Mouse (Mus musculus) embryo, embryonic 11 days (tissue): ENCODE data around the gene Ppp2r1b.

Source experiments
- DNase-seq: peaks from one replicate; pipeline ENCODE4 v3.0.0-alpha.2; 2015

Ppp2r1b gene

DNA sequence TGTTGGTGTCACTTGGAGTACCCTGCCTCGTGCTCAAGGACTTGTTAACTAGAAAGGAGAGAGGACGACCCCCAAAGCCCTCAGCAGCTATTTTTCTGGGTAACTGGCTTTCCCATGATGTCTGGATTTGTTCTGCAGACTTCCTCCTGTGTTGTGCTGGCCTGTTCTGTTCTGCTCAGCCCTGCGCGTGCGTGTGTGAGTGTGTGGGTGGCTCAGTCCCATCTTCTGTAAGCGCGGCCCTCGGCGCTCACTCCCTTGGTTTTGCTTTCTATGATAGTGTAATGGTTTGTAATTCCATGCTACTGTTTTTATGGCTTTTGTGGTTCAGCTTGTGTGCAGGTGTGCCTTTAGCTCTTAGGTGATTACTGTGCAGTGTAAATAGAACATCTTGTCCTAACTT, 28.1 kb downstream of the Ppp2r1b start:
- no peak for DNase-seq

GRCm38 (mm10) chr9:50874031-50874430, 28.9 kb downstream of the Ppp2r1b start:
- no peak for DNase-seq

DNA sequence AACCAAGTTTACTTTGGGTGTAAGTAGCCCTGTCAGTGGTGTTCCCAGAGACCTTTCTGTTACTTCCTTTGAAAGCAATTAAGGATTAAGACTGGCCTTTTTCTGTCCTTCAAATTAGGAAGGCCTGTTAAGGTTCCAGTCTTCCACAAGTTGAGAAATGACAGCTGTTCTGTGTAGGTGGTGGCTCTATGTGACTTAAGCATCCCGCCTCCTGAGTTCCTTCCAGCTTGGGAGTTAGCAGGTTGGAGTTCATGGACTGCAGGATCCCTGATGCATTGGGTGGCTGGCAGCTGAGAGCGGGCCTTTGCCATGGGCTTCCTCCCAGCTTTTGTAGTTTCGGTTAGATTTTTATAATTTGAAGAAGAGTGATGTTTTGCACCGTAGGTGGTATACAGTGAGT, 30.4 kb downstream of the Ppp2r1b start:
- no peak for DNase-seq

DNA sequence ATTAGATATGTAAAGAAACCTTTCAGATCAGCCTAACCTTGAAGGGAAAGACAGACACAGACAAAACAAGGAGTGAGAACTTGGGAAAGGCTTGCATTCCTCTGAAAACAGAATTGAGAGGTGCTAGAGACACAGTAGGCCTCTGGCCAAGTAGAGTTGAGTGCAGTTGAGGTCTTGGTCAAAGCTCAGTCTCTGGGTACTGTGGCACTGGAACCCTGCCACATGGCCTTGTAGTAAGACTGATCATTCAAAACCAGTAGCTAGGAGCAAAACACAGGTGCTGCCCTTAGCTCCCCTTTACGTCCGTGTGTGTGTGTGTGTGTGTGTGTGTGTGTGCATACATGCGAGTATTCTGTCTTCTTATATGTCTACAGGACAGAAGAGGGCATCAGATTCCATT, 31.2 kb downstream of the Ppp2r1b start:
- no peak for DNase-seq

DNA sequence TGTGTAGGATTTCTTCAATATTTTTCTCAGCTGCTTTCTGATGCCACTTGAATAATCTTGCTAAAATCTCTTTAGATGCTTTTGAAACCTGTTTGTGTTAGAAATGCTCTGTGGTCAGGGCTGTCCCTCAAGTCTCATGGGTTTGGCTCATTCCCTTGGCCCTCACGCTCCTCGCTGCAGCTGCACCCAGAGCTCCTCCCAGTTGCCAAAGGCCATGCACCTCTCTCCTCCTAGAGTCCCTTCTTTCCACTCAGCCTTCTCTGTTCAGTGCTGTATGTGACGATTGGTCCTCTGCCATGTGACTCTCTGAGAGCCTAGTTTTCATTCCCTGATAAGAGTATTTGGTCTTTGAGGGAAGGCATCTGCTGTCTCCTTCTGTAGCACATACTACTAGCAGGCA, 32.3 kb downstream of the Ppp2r1b start:
- DNase-seq = no peak

GRCm38 (mm10) chr9:50882183-50882582, 37.1 kb downstream of the Ppp2r1b start:
- DNase-seq = no peak

DNA sequence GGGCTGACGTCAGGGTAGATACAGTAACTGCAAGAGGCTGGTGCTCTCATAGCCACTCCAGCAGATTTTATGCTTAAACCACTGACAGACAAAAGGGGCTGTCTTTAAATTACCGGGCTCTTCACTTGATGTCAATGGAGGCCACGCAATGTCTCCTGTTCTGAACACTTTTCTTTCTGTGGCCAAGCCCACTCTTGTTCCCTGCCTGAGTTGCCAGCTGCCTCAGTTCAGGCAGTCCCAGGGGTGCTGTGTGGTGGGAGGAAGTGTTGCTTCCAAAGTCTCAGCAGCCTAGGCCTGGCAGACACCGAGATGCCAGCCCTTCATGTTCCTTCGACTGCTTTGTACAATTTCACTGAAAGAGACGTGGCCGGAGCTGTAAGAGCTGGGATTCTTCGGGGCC, 39.0 kb downstream of the Ppp2r1b start:
- DNase-seq = no peak

GRCm38 (mm10) chr9:50884741-50885599, 39.9 kb downstream of the Ppp2r1b start:
- no peak for DNase-seq

DNA sequence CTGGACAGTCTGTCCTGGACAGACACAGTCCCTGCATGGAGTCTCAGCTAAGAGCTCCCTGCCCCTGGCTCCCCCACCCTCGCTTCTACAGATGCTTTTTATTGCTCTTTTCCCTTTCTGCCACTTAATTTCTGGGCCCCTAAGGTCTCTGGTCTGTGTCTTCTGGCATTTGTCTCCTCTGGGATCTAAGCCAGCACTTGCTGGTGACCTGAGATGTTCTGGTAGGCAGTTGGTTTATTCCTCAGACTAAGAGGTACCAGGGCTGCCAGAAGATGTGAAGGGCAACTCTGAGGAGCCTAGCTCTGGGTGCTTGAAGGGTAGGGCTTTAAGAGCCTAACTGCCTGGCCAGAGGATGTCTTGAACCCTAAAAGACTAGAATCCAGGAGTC, 40.5 kb downstream of the Ppp2r1b start:
- DNase-seq = no peak

DNA sequence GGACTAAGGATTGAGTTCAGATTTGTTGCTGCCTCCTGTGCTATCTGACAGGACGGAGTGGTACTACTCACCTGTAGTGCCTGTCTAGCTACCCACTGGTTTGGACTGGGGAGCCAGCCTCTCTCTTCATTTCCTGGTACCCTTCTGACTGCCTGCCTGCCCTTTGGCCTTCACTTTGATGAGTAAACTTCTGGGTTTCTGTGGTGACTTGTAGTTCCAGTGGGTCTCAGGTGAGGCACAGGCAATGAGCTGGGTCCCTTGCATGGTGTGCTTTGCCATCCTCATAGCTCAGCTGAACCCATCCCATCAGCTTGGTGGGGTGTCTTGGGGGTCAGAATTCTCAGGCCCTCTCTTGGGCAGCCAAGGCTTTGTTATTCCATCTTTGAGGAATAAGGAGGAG, 41.8 kb downstream of the Ppp2r1b start:
- DNase-seq = no peak

DNA sequence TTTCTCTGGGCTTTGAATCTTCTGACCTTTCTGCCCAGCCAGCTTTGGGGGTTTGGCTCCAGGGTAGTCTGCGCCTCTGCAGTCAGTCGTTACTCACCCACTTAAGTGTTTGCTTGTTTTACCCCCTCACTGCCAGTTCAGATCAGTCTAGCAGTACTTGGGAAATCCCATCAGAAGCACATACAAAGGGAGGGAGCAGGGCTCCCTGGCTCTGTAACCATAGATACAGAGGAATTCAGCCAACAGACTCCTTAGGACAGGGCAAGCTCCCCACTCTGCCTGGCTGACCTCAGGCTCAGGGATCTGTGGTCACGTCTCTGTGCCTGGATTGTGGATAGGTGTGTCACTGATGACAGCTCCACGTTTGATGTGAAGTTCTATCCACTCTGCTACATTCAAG, 42.2 kb downstream of the Ppp2r1b start:
- peak; percentile 23 for DNase-seq

- DNase-seq = no peak
These were observed 44.1 kb downstream of the Ppp2r1b start for GRCm38 (mm10) chr9:50889211-50889610.

DNA sequence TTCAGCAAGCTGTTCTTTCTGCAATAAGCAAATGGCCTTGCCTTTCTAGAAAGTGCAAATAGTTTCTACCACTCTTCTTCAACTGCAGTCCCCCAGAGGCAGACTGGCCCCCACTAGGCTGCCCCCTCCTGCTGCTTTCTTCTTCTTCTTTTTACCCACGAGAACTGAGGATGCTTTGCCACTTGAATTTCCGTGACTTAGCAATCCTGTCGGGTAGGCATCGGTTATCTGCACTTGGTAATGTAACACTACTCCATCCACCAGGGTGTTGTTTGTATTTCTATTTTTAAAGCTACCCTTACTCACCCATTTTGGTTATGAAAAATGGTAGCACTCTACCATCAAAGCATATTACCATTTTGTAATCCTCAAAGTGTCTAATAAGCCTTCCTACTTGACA, 44.9 kb downstream of the Ppp2r1b start:
- no peak for DNase-seq

GRCm38 (mm10) chr9:50890494-50891090, 45.5 kb downstream of the Ppp2r1b start:
- no peak for DNase-seq

DNA sequence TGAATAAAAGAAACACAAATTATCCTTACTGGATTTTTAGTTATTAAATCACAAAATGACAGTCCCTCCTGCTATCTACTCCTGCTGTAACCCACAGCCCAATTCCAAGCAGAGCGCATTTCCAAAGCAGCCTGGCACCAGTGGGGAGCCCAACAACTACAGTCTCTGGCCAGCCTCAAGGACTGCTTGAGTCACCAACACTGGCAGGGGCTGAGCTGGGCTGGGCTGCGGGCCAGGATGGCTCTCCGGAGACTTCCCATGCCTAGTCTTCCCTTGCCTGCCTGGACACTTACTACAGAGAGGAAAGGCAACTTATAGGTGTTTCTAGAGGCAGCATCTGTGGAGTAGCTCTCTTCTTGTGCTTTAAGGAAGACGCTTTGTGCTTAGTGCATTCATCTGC, 48.6 kb downstream of the Ppp2r1b start:
- DNase-seq = no peak

DNA sequence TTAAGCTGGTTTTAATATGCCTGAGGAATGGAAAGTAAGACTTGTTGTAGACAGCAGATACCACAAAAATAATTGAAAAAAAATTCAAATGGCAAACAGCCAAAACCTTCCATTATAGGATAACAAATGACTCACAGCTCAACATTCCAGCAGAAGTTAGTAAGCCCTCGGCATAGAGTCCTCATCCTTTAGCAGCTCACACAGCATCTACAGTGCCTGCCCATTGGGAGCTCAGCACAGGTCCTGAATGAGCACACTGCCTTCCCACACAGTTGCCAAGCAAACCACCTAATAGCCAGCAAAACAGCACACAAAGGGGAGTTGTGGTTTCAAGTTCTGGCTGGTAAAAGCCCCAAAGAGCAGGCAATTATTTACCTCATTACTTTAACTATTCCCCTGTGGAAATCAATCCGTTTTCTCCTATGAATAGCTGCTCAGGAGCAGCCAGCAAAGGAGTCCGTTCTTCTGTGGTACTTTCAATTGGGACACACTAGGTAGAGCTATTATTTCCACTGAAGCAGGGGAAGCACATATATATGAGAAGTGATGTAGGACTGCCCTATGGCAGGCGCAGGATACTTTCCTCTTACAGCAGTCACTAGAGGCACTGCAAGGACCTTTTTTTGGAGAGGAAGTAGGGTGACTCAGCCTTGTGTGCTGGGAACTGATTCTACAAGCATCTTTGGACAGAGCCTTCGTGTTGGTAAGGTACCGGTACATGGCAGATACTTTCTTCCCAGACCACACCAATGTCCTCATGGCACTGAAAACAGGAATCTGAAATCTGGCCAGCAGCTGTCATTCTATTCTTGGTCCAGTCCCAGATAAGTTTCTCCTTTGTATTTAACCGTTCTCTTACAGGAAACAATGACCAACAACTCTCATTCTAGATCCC, 55.2 kb downstream of the Ppp2r1b start:
- DNase-seq = no peak

GRCm38 (mm10) chr9:50904196-50904847, 59.2 kb downstream of the Ppp2r1b start:
- no peak for DNase-seq

DNA sequence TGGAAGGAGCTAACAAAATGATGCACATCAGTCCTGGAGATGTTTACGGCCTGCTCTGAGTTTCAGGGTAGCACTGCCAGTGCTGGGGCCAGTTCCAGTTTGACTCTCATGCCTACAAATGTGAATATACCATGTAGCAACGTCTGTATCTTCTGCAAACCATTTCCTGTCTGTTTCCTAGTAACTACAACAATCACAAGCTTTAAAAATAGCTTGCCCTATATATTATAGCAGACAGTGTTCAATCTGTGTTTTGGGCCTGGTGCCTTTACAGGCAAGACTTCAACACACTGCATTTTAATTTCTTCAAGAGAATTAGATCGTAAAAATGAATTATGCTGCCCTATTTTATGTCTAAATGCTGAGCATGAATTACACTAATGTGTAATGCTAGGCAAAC, 60.2 kb downstream of the Ppp2r1b start:
- DNase-seq = no peak

- no peak for DNase-seq
These were observed 66.9 kb downstream of the Ppp2r1b start for GRCm38 (mm10) chr9:50911861-50912515.

- no peak for DNase-seq
These were observed 73.0 kb downstream of the Ppp2r1b start for GRCm38 (mm10) chr9:50918131-50918530.

- DNase-seq = no peak
These were observed 74.5 kb downstream of the Ppp2r1b start for GRCm38 (mm10) chr9:50919554-50919953.
